Mouse (Mus musculus) heart, embryonic 16.5 days (tissue): ENCODE results near the gene Rsrp1. TPM values are rescaled to one million over a fixed set of nuclear protein-coding genes. Genes with fewer than 3 reads are reported as not detected.

Source experiments
- ATAC-seq: fragments of 200-750 bp; cut with Nextera tagmentation; replicated peaks from 2 replicates; pipeline ENCODE4 v1.8.0; 2017; ENCODE audit warnings: moderate number of reproducible peaks; ENCODE audit not compliant: insufficient read depth, low FRiP score; ENCODE audit errors: extremely low read depth
- H3K27ac ChIP-seq: fragments of 300-500 bp; sonication (generic); 2 replicates; pipeline ENCODE4 v1.5.1; 2014; ENCODE audit warnings: mild to moderate bottlenecking, low read length, control low read depth, moderate library complexity
- H3K27me3 ChIP-seq: fragments of 300-500 bp; sonication (generic); 2 replicates; pipeline ENCODE4 v1.6.1; 2014; ENCODE audit warnings: low read length, mixed read lengths; ENCODE audit not compliant: control insufficient read depth, insufficient read depth
- H3K36me3 ChIP-seq: fragments of 300-500 bp; sonication (generic); 2 replicates; pipeline ENCODE4 v1.6.1; 2014; ENCODE audit not compliant: control insufficient read depth, insufficient read depth
- H3K4me1 ChIP-seq: fragments of 300-500 bp; sonication (generic); 2 replicates; pipeline ENCODE4 v1.6.1; 2014; ENCODE audit warnings: low read length, mixed read lengths; ENCODE audit not compliant: control insufficient read depth, insufficient read depth
- H3K4me2 ChIP-seq: fragments of 300-500 bp; sonication (generic); 2 replicates; pipeline ENCODE4 v1.6.1; 2014; ENCODE audit warnings: low read depth, mild to moderate bottlenecking, control low read depth, low read length
- H3K4me3 ChIP-seq: fragments of 300-500 bp; sonication (generic); 2 replicates; pipeline ENCODE4 v1.5.1; 2014; ENCODE audit warnings: mild to moderate bottlenecking, control low read depth, low read length
- H3K9ac ChIP-seq: fragments of 300-500 bp; sonication (generic); 2 replicates; pipeline ENCODE4 v1.6.1; 2014; ENCODE audit warnings: low read length, control low read depth
- H3K9me3 ChIP-seq: fragments of 300-500 bp; sonication (generic); replicated peaks from 2 replicates; pipeline ENCODE4 v1.6.1; 2016; ENCODE audit warnings: low read length; ENCODE audit not compliant: control insufficient read depth
- WGBS: fragments of 180-500 bp; shearing (Covaris S2); extraction: QIAGEN DNeasy Blood & Tissue Kit; methylation state at CpG from one replicate; pipeline ENCODE4 v1.1.7; 2014; 5-methylcytosine and 5-hydroxymethylcytosine counted together
- polyA plus RNA-seq: library from polyadenylated mRNA; unstranded; fragments of >200 nt; fragmentation: Nextera tagmentation; extraction: Ambion mirVana; gene quantifications from 2 replicates; pipeline ENCODE4 v1.2.1, GENCODE M21; 2015

Gene Rsrp1
- polyA plus RNA-seq, 1 experiment from 2014 or later, result 472 TPM

GRCm38 (mm10) chr4:134919733-134920540, 3.5 kb upstream of the Rsrp1 start:
- Histone ChIP-seq H3K27ac (peak overlapping the region; percentile 27; the same call in 1 of the 2 replicates), H3K4me3 (no peak overlapping the region), H3K9ac (no peak overlapping the region), H3K27me3 (no peaks in the 10 kb centered on the region), H3K9me3 (no peaks in the 10 kb centered on the region), H3K4me1 (peaks cover 15% of the 10 kb centered on the region), H3K36me3 (no peaks in the 10 kb centered on the region), H3K4me2 (peak overlapping the region; percentile 26; the same call in 1 of the 2 replicates)
- ATAC-seq, result no peak
- WGBS, result 39% methylated on average over 12 of the region's 12 CpGs

GRCm38 (mm10) chr4:134920631-134921030, 2.8 kb upstream of the Rsrp1 start:
- H3K4me3 ChIP-seq, result no peak overlapping the region
- H3K9ac ChIP-seq, result no peak overlapping the region
- no peaks in the 10 kb centered on the region for H3K27me3 ChIP-seq
- WGBS, result 91% methylated on average over 6 of the region's 6 CpGs
- no peak overlapping the region for H3K4me2 ChIP-seq
- H3K4me1 ChIP-seq, result peaks cover 15% of the 10 kb centered on the region
- H3K36me3 ChIP-seq, result peaks cover 5% of the 10 kb centered on the region; the same call in 1 of the 2 replicates
- no peaks in the 10 kb centered on the region for H3K9me3 ChIP-seq
- no peak for ATAC-seq
- peak overlapping the region; percentile 27; the same call in 1 of the 2 replicates for H3K27ac ChIP-seq

GRCm38 (mm10) chr4:134921703-134922102, 1.7 kb upstream of the Rsrp1 start:
- Histone ChIP-seq H3K9ac (no peak overlapping the region), H3K4me1 (peaks cover 21% of the 10 kb centered on the region), H3K36me3 (peaks cover 15% of the 10 kb centered on the region), H3K9me3 (no peaks in the 10 kb centered on the region), H3K4me3 (no peak overlapping the region), H3K27me3 (no peaks in the 10 kb centered on the region), H3K4me2 (no peak overlapping the region), H3K27ac (no peak overlapping the region)
- no peak for ATAC-seq
- 93% methylated on average over 4 of the region's 4 CpGs for WGBS

GRCm38 (mm10) chr4:134922111-134922924, 1.1 kb upstream of the Rsrp1 start:
- ATAC-seq, result no peak
- 50% methylated on average over 10 of the region's 10 CpGs for WGBS
- Histone ChIP-seq H3K4me2 (peak overlapping the region; percentile 92), H3K4me3 (peak overlapping the region; percentile 82), H3K27ac (peak overlapping the region; percentile 91), H3K27me3 (no peaks in the 10 kb centered on the region), H3K9ac (peak overlapping the region; percentile 83), H3K9me3 (no peaks in the 10 kb centered on the region), H3K4me1 (peaks cover 21% of the 10 kb centered on the region), H3K36me3 (peaks cover 19% of the 10 kb centered on the region)

- H3K9me3 ChIP-seq, result no peaks in the 10 kb centered on the region
- no peaks in the 10 kb centered on the region for H3K27me3 ChIP-seq
- H3K36me3 ChIP-seq, result peaks cover 24% of the 10 kb centered on the region
- peaks cover 21% of the 10 kb centered on the region for H3K4me1 ChIP-seq
- under 1% methylated on average over 13 of the region's 13 CpGs for WGBS
- H3K9ac ChIP-seq, result peak overlapping the region; percentile 83
- peak overlapping the region; percentile 82 for H3K4me3 ChIP-seq
- peak overlapping the region; percentile 92 for H3K4me2 ChIP-seq
- peak; percentile 62 for ATAC-seq
- peak overlapping the region; percentile 91 for H3K27ac ChIP-seq
Observed at GRCm38 (mm10) chr4:134922925-134923244, 507 bp upstream of the Rsrp1 start.

DNA sequence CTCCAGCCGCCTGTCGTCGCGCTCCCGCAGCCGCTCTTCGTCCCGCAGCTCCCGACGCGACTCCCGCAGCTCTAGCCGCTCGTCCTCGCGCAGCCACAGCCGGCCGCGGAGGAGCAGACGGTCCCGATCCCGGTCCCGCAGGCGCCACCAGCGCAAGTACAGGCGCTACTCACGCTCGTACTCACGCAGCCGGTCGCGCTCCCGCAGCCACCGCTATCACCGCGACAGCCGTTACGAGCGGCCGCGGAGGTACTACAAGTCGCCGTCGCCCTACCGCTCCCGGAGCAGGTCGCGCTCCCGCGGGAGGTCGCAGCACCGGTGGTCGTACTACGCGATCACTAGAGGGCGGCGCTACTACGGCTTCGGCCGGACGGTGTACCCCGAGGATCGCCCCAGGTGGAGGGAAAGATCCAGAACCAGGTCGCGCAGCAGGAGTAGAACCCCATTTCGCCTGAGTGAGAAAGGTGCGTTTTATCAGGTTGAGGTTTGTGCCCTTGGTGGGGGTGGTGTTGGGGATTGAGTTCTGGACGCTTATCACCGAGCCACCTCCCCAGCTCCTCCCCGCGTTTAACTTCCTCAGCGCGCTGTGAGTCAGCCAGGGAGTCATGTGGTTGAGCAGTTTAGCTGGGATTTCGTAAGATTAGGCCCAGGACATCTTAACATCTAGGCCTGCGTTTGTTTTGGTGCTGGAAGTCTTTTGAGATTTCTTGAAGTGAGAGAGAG, 788 bp downstream of the Rsrp1 start:
- H3K4me2 ChIP-seq, result peak overlapping the region; percentile 88
- WGBS, result under 1% methylated on average over 75 of the region's 75 CpGs
- no peaks in the 10 kb centered on the region for H3K9me3 ChIP-seq
- peaks cover 16% of the 10 kb centered on the region for H3K4me1 ChIP-seq
- peak overlapping the region; percentile 97 for H3K9ac ChIP-seq
- peak overlapping the region; percentile 82 for H3K4me3 ChIP-seq
- H3K27me3 ChIP-seq, result no peaks in the 10 kb centered on the region
- ATAC-seq, result peak; percentile 24
- peak overlapping the region; percentile 96 for H3K27ac ChIP-seq
- H3K36me3 ChIP-seq, result peaks cover 30% of the 10 kb centered on the region

DNA sequence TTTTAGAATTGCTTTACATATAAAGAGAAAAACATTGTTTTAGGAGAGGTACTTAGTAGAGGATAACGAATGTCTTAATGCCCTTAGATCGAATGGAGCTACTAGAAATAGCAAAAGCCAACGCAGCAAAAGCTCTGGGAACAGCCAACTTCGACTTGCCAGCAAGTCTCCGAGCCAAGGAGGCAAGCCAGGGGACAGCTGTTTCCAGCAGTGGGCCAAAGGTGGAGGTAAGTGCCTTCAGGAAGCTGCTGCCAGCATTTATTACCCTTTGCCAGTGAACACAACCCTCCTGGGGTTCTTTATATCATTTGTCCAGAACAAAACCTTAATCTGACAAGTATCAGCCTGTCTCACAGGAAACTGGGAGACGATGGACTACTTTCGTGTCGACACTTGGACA, 1.8 kb downstream of the Rsrp1 start:
- Histone ChIP-seq H3K27ac (no peak overlapping the region), H3K36me3 (peaks cover 30% of the 10 kb centered on the region), H3K27me3 (no peaks in the 10 kb centered on the region), H3K4me1 (peaks cover 20% of the 10 kb centered on the region), H3K9ac (peak overlapping the region; percentile 64), H3K4me2 (peak overlapping the region; percentile 88), H3K9me3 (no peaks in the 10 kb centered on the region), H3K4me3 (peak overlapping the region; percentile 50)
- ATAC-seq, result no peak
- 47% methylated on average over 8 of the region's 8 CpGs for WGBS

GRCm38 (mm10) chr4:134927815-134928463, 4.5 kb downstream of the Rsrp1 start:
- no peak overlapping the region for H3K27ac ChIP-seq
- no peak overlapping the region for H3K9ac ChIP-seq
- H3K4me2 ChIP-seq, result no peak overlapping the region
- ATAC-seq, result no peak
- H3K9me3 ChIP-seq, result no peaks in the 10 kb centered on the region
- 57% methylated on average over 5 of the region's 5 CpGs for WGBS
- no peak overlapping the region for H3K4me3 ChIP-seq
- H3K4me1 ChIP-seq, result peaks cover 25% of the 10 kb centered on the region
- peaks cover 32% of the 10 kb centered on the region for H3K36me3 ChIP-seq
- H3K27me3 ChIP-seq, result no peaks in the 10 kb centered on the region
